Mouse (Mus musculus): ENCODE results near the gene Eif1ax.
A peak's percentile ranks its signal among the peaks of the same experiment; 100 is the strongest.
"Not testable (repeated sequence)": the region's sequence is repeated elsewhere in the genome, so short reads cannot be mapped to it uniquely, and the experiment has no call there.

Gene Eif1ax

GRCm38 (mm10) chrX:159371831-159372752 lies at the start of gene Eif1ax:
TSS of gene Eif1ax (plus strand) at chrX:159372178.
- DNase-seq = peak; percentile 81

DNA sequence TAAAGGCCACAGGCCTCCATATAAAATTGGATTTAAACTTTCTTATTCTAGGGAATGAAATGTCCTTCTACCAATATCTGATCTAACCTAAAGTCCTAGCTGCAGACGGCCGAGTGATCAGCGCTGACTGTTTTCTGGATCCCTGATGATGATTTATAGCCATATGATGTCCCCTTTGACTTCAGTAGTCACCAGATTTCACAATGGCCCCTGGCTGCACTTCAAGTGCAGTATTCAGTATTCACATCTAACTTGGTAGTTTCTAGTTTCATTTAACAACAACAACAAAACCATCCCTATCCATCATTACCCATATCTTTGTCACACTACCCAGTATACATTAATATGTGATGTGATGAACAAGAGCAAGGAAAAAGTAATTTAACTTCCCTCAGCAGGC lies 7.5 kb upstream of the Eif1ax start:
- no peak for DNase-seq

DNA sequence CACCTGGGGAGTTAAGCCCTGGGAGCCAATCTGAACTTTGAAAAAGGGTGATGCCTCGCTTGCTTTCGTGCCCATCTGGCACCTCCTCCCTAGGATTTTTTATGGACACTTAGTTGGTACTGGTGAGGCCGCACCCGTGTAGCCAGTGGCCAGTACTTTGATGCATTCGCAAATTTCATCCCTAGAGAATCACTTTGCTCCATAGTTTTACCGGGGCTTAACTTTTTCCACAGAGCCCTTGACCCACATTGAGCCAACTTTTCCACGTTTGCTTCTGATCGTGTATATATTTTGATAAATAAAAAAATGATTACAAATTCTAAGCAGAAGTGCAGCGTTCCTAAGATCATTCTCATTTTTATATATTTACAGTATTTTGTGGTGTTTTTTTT lies 771 bp downstream of the Eif1ax start:
- DNase-seq = no peak

DNA sequence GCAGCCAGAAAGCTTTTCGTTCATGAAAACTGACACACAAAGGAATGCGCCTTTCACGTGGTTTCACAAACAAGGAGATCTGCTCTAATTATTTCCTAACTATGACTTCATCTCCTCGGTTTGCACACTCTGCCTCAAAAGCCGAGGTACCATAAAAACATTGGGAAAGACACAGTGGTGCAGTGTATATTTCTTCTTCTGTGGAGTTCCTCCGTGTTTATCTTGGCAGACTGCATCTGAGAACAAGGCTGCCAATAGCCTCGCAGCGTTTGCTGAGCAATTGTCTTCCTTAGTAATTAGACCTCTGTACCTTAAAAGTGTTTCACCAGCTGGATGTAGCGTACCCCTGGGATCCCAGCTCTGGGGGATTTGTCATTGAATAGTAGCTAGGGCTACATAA lies 15.1 kb downstream of the Eif1ax start:
- no peak for DNase-seq

GRCm38 (mm10) chrX:159388953-159389352 lies 17.0 kb downstream of the Eif1ax start:
- DNase-seq = no peak

DNA sequence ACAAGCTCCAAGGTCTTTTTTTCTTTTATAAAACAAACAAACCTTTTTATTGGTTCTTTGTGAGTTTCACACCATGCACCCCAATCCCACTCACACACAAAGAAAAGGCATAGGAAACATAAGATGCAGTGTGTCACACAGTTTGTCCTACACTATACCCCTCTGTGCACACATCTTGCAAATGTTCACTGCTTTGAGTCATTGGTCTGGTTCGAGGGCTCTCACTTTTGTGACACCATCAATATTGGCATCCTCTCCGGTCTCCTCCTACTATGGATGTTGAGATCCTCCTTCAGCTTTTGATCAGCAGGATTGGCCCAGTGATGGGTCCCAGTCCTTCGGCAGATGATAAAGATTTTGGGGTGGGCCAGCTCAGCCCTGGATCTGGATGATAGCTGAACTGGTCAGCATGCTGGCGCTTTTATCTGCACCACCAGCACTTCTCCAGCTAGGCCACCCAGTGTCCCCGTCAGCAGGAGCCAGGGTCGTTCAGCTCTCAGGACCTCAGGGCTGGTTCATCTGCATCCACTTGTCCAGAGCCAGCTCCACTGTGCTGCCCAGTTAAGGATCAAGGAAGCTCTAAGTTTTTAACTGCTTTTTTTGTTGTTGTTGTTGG lies 18.5 kb downstream of the Eif1ax start:
- DNase-seq = no peak

DNA sequence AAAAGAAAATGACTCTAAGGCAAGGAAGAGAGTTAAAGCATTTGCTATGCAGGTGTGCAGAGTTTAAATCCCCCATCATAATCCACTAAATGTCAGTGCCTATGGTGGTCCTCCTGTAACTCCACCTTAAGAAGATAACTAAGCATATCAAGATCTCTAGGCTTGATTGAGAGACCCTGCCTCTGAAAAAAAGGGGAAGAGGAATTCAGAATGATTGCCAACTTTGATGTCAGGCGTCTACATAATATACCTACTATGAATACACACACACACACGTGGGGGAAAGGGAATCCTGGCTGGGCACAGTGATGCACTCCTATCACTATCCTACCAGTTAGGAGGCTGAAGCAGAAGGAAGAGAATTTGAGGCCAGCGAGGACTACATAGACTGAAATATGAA lies 19.3 kb downstream of the Eif1ax start:
- DNase-seq = no peak

- peak; percentile 39 for DNase-seq
Measured at GRCm38 (mm10) chrX:159409253-159409652, 37.3 kb downstream of the Eif1ax start.

DNA sequence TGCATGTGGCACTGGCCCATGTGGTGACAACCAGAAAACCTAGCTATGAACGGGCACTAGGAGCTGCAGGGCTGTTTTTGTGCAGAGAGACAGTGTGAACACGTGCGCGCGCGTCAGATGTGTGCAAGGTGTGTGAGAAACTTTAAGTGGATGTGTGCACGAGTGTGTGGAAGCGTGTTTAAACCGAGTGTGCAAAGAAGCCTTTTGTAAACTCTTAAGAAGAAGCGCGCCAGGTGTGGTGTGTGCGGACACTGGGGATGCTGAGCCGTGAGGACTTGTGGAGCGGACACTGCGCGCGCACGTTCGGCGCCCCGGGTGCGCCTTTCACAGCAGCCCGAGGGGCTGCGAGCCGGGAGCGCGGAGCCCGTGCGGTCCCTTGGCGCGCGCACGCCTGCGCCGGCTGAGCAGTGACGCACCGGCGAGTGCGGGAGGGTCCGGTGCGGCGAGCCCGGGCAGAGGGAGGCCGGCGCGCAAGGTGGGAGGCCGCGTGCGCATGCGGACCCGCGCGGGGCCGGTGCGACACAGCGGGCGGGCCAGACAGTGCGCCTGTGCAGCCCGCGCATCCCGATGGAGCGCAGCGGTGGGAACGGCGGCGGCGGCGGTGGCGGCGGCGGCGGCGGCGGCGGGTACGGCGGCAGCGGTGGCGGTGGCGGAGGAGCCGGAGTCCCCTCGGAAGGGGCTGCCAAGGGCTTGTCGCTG lies 42.3 kb downstream of the Eif1ax start, which contains the start of gene Map7d2:
Gene Map7d2, plus strand, starts transcription at position 443 of the 699 bp plus-strand sequence.
- DNase-seq = peak; percentile 1

DNA sequence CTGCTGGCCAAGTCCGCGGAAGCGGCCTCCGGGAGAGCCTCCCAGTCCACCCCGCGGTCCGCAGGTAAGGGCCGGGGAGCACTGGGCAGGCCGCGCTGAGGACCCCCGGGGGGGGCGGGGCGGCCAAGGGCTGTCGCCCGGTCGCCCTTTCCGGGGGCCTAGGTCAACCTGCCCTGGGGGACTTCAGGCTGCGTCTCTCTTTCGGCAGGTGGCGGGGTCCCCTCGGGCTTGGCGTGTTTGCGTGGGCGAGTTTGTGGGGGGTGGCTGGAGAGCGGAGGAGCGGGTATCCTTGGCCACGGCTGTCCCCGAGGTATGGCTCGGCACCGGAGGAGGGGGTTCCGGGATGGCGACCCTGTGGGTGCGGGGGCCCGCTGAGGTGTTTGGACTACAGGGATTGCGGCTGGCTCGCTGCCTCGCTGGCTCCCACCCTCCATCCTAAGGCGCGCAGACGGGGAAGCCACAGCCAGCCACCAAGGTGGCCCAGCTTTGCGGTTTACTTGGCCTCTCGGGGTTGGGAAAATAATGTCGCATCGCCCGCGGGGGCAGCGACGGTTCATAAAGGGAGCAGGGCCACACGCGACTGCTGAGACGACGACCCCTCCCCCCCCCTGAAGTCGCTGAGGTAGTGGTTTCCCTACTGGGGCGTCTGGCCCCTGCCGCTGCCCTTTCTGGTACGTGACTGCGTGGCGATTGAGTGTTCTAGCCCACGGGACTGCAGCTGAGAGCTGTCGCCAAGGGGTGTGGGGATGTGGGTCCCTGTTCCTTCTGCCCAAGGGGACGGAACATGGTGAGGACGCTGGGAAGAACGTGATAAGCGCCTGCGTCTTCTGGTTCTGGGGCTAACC lies 43.1 kb downstream of the Eif1ax start:
- DNase-seq = peak; percentile 1

DNA sequence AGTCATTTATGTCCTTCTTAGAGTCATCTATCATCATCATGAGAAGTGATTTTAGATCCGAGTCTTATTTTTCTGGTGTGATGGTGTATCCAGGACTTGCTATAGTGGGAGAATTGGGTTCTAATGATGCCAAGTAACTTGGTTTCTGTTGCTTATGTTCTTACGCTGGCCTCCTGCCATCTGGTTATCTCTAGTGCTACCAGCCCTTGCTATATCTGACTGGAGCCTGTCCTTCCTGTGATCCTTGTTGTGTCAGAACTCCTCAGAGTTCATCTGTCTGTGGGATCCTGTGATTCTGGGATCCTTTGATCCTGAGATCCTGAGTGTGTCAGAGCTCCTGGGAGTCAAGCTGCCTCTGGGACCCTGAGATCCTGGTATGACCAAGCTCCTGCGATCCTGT lies 58.5 kb downstream of the Eif1ax start:
- not testable (repeated sequence) for DNase-seq
